Mouse (Mus musculus) bone marrow macrophage, adult 2 months (primary cell): ENCODE data around the gene Cmas. TPM values are rescaled to one million over a fixed set of nuclear protein-coding genes. Genes with fewer than 3 reads are reported as not detected.

Experiments used
- H3K27ac ChIP-seq: 2 replicates; pipeline ENCODE4 v1.5.1; 2012; ENCODE audit warnings: low read depth, low read length; ENCODE audit not compliant: insufficient read depth
- H3K4me1 ChIP-seq: 2 replicates; pipeline ENCODE4 v1.6.1; 2012; ENCODE audit warnings: low read length; ENCODE audit not compliant: control insufficient read depth, insufficient read depth
- H3K4me3 ChIP-seq: 2 replicates; pipeline ENCODE4 v1.5.1; 2012; ENCODE audit warnings: mild to moderate bottlenecking, low read length, moderate library complexity; ENCODE audit not compliant: insufficient read depth
- CTCF ChIP-seq: IDR thresholded peaks from 2 replicates; pipeline ENCODE4 v1.5.1; 2012; ENCODE audit warnings: low read depth, mild to moderate bottlenecking, low read length, moderate library complexity
- POLR2A ChIP-seq: IDR thresholded peaks from 2 replicates; pipeline ENCODE4 v1.6.1; 2012; ENCODE audit warnings: mild to moderate bottlenecking, low read depth, low read length, borderline replicate concordance
- polyA plus RNA-seq: library from polyadenylated mRNA; stranded (reverse); fragments of >200 nt; gene quantifications from 2 replicates; pipeline ENCODE4 v1.2.4, GENCODE M21; 2012; ENCODE audit not compliant: missing spikeins, insufficient read depth, insufficient read length

Gene Cmas
- 62.1 and 66.9 TPM in 2 replicates for polyA plus RNA-seq

DNA sequence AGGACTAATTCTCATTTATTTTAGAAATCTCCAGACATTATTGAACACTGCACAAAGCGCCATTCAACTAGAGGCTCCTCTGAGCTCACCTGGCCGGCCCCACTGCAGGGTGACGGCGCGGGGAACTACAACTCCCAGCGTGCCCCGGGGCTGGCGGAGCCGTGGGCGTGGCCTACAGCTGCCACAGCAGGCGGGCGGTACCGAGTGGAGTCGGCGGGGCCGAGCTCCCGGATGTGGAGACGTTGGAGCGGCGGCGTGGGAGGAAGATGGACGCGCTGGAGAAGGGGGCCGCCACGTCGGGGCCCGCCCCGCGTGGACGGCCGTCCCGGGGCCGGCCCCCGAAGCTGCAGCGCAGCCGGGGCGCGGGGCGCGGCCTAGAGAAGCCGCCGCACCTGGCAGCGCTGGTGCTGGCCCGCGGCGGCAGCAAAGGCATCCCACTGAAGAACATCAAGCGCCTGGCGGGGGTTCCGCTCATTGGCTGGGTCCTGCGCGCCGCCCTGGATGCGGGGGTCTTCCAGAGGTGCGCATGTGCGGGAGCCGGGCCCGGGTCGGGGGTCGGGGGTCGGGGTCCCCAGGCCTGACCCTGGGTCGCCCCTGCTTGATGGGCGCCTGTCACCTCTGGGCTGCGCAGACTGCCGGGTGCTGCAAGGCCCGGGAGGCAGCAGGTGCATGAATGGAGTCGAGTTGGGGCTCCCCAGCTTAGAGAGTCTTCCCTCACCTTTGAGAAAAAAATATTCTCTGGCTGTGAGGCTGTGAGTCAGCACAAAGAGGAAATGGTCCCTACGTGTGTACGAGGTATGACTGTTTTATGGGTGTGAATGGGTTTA is at the start of gene Cmas:
TSS of gene Cmas (plus strand) at position 180 of the 827 bp plus-strand sequence.
- peaks cover 18% of the 10 kb centered on the region for H3K4me1 ChIP-seq
- H3K27ac ChIP-seq = peak within 1 kb of the TSS; percentile 57
- TF ChIP-seq POLR2A = no peak
- no peak for TF ChIP-seq CTCF
- H3K4me3 ChIP-seq = peak within 1 kb of the TSS; percentile 63

DNA sequence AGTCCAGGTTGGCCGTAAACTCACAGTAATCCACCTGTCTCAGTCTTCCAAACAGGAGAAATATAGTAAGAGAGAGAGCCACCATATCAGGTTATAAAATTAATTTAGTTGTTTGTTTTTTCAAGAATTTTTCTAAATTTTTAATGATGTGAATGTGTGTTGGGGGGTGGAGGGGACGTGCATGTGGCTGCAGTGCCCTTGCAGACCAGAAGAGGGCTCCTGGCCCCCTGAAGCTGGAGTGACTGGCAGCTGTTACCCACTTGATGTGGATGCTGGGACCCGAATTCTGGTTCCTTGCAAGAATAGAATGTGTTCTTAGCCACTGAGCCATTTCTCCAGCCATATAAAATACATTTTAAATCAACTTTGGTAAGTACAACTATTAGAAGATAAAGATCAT is 49.8 kb upstream of the Cmas start:
- H3K27ac ChIP-seq = no peak overlapping the region
- TF ChIP-seq POLR2A = no peak
- no peak for TF ChIP-seq CTCF
- peaks cover 11% of the 10 kb centered on the region for H3K4me1 ChIP-seq
- H3K4me3 ChIP-seq = no peak overlapping the region

DNA sequence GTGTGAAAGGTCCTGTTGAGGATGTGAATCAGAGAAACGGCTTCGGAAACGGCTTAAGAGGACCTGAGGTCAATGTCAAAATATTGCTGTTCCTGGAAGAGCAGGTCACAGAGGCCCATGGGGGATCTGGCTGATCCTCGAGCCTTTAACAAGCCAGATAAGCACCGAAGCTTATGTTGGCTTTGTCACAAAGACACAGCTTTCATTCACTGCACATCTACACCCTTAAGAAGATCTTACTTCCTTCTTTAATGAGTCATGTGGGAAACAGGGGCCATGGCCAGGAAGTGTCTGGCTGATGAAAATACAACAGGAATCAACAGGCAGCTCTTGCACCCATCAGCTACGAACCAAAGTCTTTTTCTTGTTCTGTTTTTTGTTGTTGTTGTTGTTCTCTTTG is 48.1 kb upstream of the Cmas start:
- Histone ChIP-seq H3K4me3 (no peak overlapping the region), H3K4me1 (peaks cover 11% of the 10 kb centered on the region), H3K27ac (no peak overlapping the region)
- no peak for TF ChIP-seq CTCF
- TF ChIP-seq POLR2A = no peak

DNA sequence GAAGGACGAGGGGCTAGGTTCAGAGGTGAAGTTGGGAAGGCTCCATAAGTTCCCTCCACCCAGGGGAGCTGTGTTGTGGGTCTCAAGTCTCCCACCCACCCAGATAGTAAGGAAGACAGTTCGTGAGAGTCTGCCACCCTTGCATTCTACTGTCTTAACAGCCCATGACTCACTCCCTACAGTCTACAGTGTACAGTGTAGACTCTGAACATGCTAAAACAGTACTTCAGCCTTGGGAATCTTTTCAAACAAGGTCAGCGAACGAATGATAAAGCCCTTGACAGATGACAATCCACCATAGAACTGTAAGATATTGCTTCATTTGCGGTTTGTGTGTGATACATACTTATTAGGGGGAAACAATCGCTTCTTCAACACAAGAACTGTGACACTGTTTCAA is 45.8 kb upstream of the Cmas start:
- Histone ChIP-seq H3K27ac (no peak overlapping the region), H3K4me3 (no peak overlapping the region), H3K4me1 (peaks cover 14% of the 10 kb centered on the region)
- TF ChIP-seq POLR2A (no peak), CTCF (no peak)

DNA sequence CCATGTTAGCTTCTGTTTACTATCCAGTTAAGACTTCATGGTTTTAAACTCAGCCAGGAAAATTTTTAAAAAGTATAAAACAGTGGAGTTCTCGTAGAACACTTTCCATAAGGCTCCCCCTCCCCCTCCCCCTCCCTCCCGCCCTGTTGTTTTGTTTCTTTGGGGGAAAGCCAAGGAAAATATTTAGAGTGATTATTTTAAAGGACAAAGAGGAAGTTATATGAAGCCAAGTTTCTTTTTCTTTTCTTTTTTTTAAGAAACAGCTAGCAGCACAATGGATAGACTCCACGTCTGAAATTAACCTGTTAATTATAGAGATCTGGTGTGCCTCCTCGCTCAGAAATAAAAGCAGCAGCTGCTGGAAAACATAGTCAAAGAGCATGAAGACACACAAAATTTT is 45.4 kb upstream of the Cmas start:
- peaks cover 14% of the 10 kb centered on the region for H3K4me1 ChIP-seq
- TF ChIP-seq CTCF = no peak
- no peak for TF ChIP-seq POLR2A
- H3K27ac ChIP-seq = no peak overlapping the region
- H3K4me3 ChIP-seq = no peak overlapping the region

DNA sequence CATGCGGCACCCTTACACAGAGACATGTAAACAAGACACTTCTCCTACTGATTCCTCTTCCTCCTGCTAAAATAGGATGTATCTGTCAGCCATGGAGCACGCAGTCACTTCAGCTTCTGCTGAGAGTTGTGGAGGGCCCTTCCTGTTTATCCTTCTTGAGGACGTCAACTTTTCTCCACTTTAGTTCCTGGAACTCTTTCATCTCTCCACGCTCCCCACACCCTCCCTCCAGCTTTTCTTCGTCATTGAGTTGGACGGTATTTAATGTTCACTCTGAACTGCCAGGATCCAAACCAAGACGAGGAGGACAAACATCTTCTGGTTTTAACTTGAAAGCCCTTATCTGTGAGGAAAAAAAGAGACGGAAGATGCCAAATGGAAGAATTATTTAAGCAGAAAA is 41.5 kb upstream of the Cmas start:
- Histone ChIP-seq H3K4me3 (no peak overlapping the region), H3K27ac (peak overlapping the region; percentile 2; the same call in 1 of the 2 replicates), H3K4me1 (peaks cover 5% of the 10 kb centered on the region)
- TF ChIP-seq POLR2A (no peak), CTCF (no peak)

DNA sequence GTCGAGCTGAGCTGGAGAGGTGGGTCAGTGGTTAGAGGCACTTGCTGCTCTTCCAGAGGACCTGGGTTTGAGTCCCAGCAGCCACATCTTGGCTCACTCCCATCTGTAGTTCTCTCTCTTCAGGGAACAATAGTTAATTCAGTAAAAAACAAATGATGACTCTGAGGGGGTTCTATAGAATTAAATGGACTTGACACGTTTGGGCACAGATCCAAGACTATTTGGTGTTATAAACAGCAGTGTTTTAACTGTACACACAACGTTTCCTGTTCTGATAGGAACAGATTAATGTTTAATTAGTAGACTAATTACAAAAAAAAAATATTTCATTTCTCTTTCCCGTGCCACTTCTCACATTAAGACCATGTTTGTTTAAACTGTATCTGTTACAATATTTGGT is 39.3 kb upstream of the Cmas start:
- peaks cover 3% of the 10 kb centered on the region; the same call in 1 of the 2 replicates for H3K4me1 ChIP-seq
- no peak overlapping the region for H3K4me3 ChIP-seq
- H3K27ac ChIP-seq = no peak overlapping the region
- TF ChIP-seq POLR2A = no peak
- TF ChIP-seq CTCF = no peak

DNA sequence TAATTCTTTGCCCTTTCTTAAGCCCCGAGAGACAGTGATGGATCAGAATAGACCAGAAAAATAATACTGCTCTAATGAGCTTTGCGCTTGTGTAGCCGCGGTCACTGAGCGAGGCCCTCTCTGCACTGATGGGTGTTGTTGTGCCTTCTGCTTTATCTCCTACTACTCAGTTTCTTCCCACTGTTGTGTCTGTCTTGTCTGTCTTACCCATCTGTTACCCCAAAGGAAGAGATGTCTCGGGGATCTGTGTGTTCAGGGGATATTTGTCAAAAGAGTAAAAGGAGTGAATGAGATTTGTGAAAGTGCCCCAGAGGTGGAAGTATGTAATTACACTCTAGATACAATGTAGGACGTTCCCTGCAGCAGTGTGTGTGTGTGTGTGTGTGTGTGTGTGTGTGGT is 38.3 kb upstream of the Cmas start:
- Histone ChIP-seq H3K4me1 (peaks cover 3% of the 10 kb centered on the region; the same call in 1 of the 2 replicates), H3K4me3 (no peak overlapping the region), H3K27ac (no peak overlapping the region)
- TF ChIP-seq POLR2A = no peak
- no peak for TF ChIP-seq CTCF

DNA sequence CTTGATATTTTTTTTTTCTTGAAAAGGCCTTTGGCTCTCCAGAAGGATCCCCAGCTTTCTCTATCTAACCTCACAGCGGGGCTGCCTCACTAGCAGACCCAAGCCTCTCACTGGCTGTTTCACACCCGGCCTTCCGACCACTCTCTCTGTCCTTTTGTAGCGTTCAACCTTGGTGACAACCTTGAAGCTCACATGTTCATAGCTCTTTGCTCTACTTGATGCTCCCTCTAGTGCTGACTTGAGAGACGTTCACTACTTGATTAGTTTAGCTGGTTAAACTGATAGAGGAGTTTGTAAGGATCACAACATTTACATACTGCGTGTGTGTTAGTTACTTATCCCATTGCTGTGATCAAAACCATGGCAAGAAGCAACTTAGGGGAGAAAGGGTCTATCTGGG is 35.8 kb upstream of the Cmas start:
- Histone ChIP-seq H3K27ac (no peak overlapping the region), H3K4me1 (no peaks in the 10 kb centered on the region), H3K4me3 (no peak overlapping the region)
- TF ChIP-seq CTCF (no peak), POLR2A (no peak)

DNA sequence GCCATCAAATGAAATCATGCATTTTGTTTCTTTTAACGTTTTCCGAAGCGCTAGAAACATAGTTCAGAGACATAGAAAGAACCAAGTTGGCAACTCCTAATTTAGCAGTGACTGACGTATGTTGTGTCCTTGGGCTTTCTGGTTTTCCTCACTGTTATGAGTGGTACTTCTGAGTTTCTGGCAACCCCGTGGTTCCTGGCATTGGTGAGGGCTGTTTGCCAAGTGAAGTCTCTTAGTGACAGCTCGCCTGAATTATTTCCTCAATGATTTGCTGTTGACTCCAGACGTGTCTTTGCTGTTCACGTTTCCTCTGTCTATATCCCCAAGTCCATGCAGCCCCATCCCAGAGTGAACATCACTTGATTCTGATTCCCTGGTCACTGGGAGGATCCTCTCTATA is 34.8 kb upstream of the Cmas start:
- Histone ChIP-seq H3K4me3 (no peak overlapping the region), H3K4me1 (no peaks in the 10 kb centered on the region), H3K27ac (no peak overlapping the region)
- TF ChIP-seq POLR2A = no peak
- no peak for TF ChIP-seq CTCF
